Mouse (Mus musculus) monocyte, adult 5-6 weeks (primary cell): Measurements from ENCODE around the gene Csrnp3. TPM values are rescaled to one million over a fixed set of nuclear protein-coding genes. Genes with fewer than 3 reads are reported as not detected.

Experiments
- ATAC-seq: fragments of 153-309, 156-312 bp; replicated peaks from 2 replicates; pipeline ENCODE4 v1.8.0; 2017; ENCODE audit warnings: mild to moderate bottlenecking; ENCODE audit not compliant: low TSS enrichment, insufficient number of reproducible peaks, severe bottlenecking, poor library complexity, low FRiP score
- total RNA-seq: library from RNA; stranded (forward); fragments of 200-1000, 200-491, 200-594 nt; gene quantifications from 3 replicates; pipeline ENCODE4 v1.2.3, GENCODE M21; 2017

Csrnp3 gene
- total RNA-seq, 1 experiment from 2014 or later: not detected

DNA sequence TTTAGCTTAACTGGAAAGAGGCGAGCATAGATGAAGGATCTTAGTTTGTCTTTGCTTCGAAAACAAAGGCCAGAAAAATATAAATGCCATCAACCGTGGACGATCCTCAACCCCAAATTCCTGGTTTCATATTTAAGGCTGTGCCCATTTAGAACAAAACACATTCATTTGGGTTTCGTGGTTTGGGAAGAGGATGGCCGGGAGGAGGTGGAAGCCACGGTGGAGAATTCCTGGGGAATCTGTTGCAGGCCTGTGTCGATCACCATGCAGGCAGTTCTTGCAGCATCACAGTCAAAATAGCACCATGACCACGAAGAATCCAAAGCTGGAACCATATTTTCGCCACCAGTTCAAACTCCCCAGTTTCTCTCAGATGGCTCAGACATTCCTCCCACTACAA is 217.7 kb downstream of the Csrnp3 start:
- ATAC-seq: no peak

DNA sequence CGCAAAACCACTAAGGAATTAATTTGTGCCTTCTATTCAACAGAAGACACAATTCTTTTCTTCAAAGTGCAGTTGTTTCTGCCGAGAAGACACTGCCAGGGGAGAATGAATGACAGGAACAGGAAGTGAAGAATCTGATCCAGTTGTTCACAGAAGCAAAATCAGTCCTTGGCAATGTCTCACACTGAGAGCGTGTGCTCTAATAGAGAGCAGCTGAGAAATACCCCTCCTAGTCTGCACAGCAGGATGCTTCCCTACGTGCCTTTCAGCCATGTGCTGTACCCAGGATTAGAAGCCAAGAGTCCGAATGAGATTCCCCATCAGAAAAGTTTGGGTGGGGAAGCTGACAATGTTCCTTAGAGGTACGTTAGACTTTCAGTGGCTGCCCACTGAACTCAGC is 223.9 kb downstream of the Csrnp3 start:
- no peak for ATAC-seq

DNA sequence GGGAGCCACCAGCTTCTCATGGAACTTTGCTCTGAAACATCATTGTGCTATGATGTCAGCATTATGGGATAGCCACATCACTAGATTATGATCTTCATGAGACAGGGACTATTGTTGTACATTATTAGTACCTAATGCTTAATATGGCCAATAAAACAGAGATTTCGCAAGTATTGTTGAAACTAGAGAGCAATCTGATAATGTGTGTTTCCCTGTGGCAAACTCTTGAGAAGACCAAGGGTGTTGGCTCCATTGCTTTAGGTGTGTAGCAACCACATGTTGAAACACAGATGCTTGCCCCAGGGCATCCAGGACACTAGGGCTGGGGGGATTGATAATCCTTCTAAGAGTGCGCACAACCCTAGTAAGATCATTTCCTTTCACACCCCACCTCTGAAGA is 235.2 kb downstream of the Csrnp3 start:
- ATAC-seq: no peak

Other genes with a start within 250 kb of the Csrnp3 start
- not detected in 3 replicates for gene Scn2a, start 225.0 kb upstream of the Csrnp3 start, total RNA-seq